Mouse (Mus musculus) neural tube, embryonic 13.5 days (tissue): ENCODE data around the gene Mtmr2. TPM values are rescaled to one million over a fixed set of nuclear protein-coding genes. Genes with fewer than 3 reads are reported as not detected.

Experiments
- ATAC-seq: fragments of 200-750 bp; cut with Nextera tagmentation; 2 replicates; pipeline ENCODE4 v1.8.0; 2017; ENCODE audit warnings: low read depth, mild to moderate bottlenecking, moderate TSS enrichment, moderate library complexity
- H3K27ac ChIP-seq: fragments of 300-500 bp; sonication (generic); replicated peaks from 2 replicates; pipeline ENCODE4 v1.5.1; 2015; ENCODE audit warnings: moderate library complexity, mild to moderate bottlenecking, inconsistent platforms
- H3K27me3 ChIP-seq: fragments of 300-500 bp; sonication (generic); 2 replicates; pipeline ENCODE4 v1.6.1; 2015; ENCODE audit warnings: mild to moderate bottlenecking, inconsistent platforms
- H3K36me3 ChIP-seq: fragments of 300-500 bp; sonication (generic); 2 replicates; pipeline ENCODE4 v1.6.1; 2015; ENCODE audit warnings: mild to moderate bottlenecking, inconsistent platforms
- H3K4me1 ChIP-seq: fragments of 300-500 bp; sonication (generic); replicated peaks from 2 replicates; pipeline ENCODE4 v1.6.1; 2015; ENCODE audit warnings: inconsistent platforms
- H3K4me2 ChIP-seq: fragments of 300-500 bp; sonication (generic); 2 replicates; pipeline ENCODE4 v1.6.1; 2015; ENCODE audit warnings: inconsistent platforms, mild to moderate bottlenecking, moderate library complexity
- H3K4me3 ChIP-seq: fragments of 300-500 bp; sonication (generic); 2 replicates; pipeline ENCODE4 v1.5.1; 2015; ENCODE audit warnings: mild to moderate bottlenecking, inconsistent platforms
- H3K9ac ChIP-seq: fragments of 300-500 bp; sonication (generic); 2 replicates; pipeline ENCODE4 v1.6.1; 2015; ENCODE audit warnings: moderate library complexity, mild to moderate bottlenecking, inconsistent platforms
- H3K9me3 ChIP-seq: fragments of 300-500 bp; sonication (generic); 2 replicates; pipeline ENCODE4 v1.6.1; 2016; ENCODE audit warnings: inconsistent platforms
- WGBS: fragments of 180-500 bp; shearing (Covaris S2); methylation state at CpG from one replicate; pipeline ENCODE4 v1.1.7; 2015; 5-methylcytosine and 5-hydroxymethylcytosine counted together
- polyA plus RNA-seq: library from polyadenylated mRNA; unstranded; fragments of >200 nt; fragmentation: Nextera tagmentation; extraction: Ambion mirVana; gene quantifications from 2 replicates; pipeline ENCODE4 v1.2.1, GENCODE M21; 2015

The Mtmr2 gene
- polyA plus RNA-seq, 1 experiment from 2014 or later = 56.5 TPM

GRCm38 (mm10) chr9:13818369-13818768, 70.2 kb downstream of the Mtmr2 start:
- Histone ChIP-seq H3K36me3 (peaks cover 67% of the 10 kb centered on the region), H3K27me3 (no peaks in the 10 kb centered on the region), H3K27ac (no peak overlapping the region), H3K9ac (no peak overlapping the region), H3K4me2 (no peak overlapping the region), H3K9me3 (no peaks in the 10 kb centered on the region), H3K4me3 (no peak overlapping the region), H3K4me1 (peaks cover 4% of the 10 kb centered on the region; the same call in 1 of the 2 replicates)
- ATAC-seq = no peak
- 87% methylated on average over 9 of the region's 9 CpGs for WGBS

GRCm38 (mm10) chr9:13820774-13821173, 72.6 kb downstream of the Mtmr2 start:
- ATAC-seq = no peak
- WGBS = 96% methylated on average over 3 of the region's 3 CpGs
- Histone ChIP-seq H3K9ac (no peak overlapping the region), H3K4me3 (no peak overlapping the region), H3K9me3 (no peaks in the 10 kb centered on the region), H3K4me1 (peaks cover 24% of the 10 kb centered on the region), H3K27me3 (no peaks in the 10 kb centered on the region), H3K36me3 (peaks cover 50% of the 10 kb centered on the region), H3K27ac (no peak overlapping the region), H3K4me2 (no peak overlapping the region)

- Histone ChIP-seq H3K36me3 (peaks cover 10% of the 10 kb centered on the region), H3K27me3 (no peaks in the 10 kb centered on the region), H3K9me3 (no peaks in the 10 kb centered on the region), H3K4me3 (peak overlapping the region; percentile 84), H3K9ac (peak overlapping the region; percentile 85), H3K27ac (peak overlapping the region; percentile 99), H3K4me1 (peaks cover 41% of the 10 kb centered on the region), H3K4me2 (peak overlapping the region; percentile 72)
- 7% methylated on average over 8 of the region's 8 CpGs for WGBS
- no peak for ATAC-seq
These were observed 77.7 kb downstream of the Mtmr2 start for GRCm38 (mm10) chr9:13825896-13826295.

- no peaks in the 10 kb centered on the region for H3K27me3 ChIP-seq
- under 1% methylated on average over 31 of the region's 31 CpGs for WGBS
- peak; percentile 13 for ATAC-seq
These were observed 78.2 kb downstream of the Mtmr2 start for GRCm38 (mm10) chr9:13826391-13826805.

GRCm38 (mm10) chr9:13826832-13827405, 78.7 kb downstream of the Mtmr2 start, which contains the start of gene Cep57:
Gene Cep57, minus strand, starts transcription at chr9:13827107.
- Histone ChIP-seq H3K27ac (peak within 1 kb of the TSS; percentile 99), H3K4me3 (peak within 1 kb of the TSS; percentile 84), H3K9ac (peak within 1 kb of the TSS; percentile 91), H3K36me3 (peaks cover 14% of the 10 kb centered on the region), H3K27me3 (no peaks in the 10 kb centered on the region), H3K4me2 (peak within 1 kb of the TSS; percentile 90), H3K4me1 (peaks cover 41% of the 10 kb centered on the region), H3K9me3 (no peaks in the 10 kb centered on the region)
- ATAC-seq = peak; percentile 95
- WGBS = 0% methylated on average over 44 of the region's 44 CpGs

More at GRCm38 (mm10) chr9:13826391-13826805, 78.2 kb downstream of the Mtmr2 start:
- Histone ChIP-seq H3K4me3 (peak overlapping the region; percentile 84), H3K4me1 (peaks cover 41% of the 10 kb centered on the region), H3K36me3 (peaks cover 10% of the 10 kb centered on the region), H3K9me3 (no peaks in the 10 kb centered on the region), H3K4me2 (peak overlapping the region; percentile 72), H3K9ac (peak overlapping the region; percentile 85), H3K27ac (peak overlapping the region; percentile 99)

GRCm38 (mm10) chr9:13827406-13828086, 79.3 kb downstream of the Mtmr2 start, which contains the start of gene Fam76b:
Gene Fam76b, plus strand, starts transcription at chr9:13827716.
- H3K4me2 ChIP-seq = peak within 1 kb of the TSS; percentile 90
- peak within 1 kb of the TSS; percentile 99 for H3K27ac ChIP-seq
- WGBS = under 1% methylated on average over 66 of the region's 67 CpGs
- peaks cover 40% of the 10 kb centered on the region for H3K4me1 ChIP-seq
- H3K4me3 ChIP-seq = peak within 1 kb of the TSS; percentile 84
- H3K9ac ChIP-seq = peak within 1 kb of the TSS; percentile 91
- peaks cover 21% of the 10 kb centered on the region for H3K36me3 ChIP-seq
- peak; percentile 95 for ATAC-seq
- H3K9me3 ChIP-seq = no peaks in the 10 kb centered on the region
- H3K27me3 ChIP-seq = no peaks in the 10 kb centered on the region

GRCm38 (mm10) chr9:13828087-13828441, 79.9 kb downstream of the Mtmr2 start:
- Histone ChIP-seq H3K27me3 (no peaks in the 10 kb centered on the region), H3K4me3 (peak overlapping the region; percentile 84), H3K27ac (peak overlapping the region; percentile 99), H3K36me3 (peaks cover 26% of the 10 kb centered on the region), H3K9me3 (no peaks in the 10 kb centered on the region), H3K4me2 (peak overlapping the region; percentile 90), H3K4me1 (peaks cover 37% of the 10 kb centered on the region), H3K9ac (peak overlapping the region; percentile 91)
- ATAC-seq = peak; percentile 30; the same call in 1 of the 2 replicates
- WGBS = under 1% methylated on average over 23 of the region's 23 CpGs

GRCm38 (mm10) chr9:13835256-13835655, 87.0 kb downstream of the Mtmr2 start:
- no peak for ATAC-seq
- no peak overlapping the region for H3K4me2 ChIP-seq
- no peak overlapping the region for H3K27ac ChIP-seq
- no peaks in the 10 kb centered on the region for H3K9me3 ChIP-seq
- H3K36me3 ChIP-seq = peaks cover 81% of the 10 kb centered on the region
- H3K9ac ChIP-seq = no peak overlapping the region
- peaks cover 3% of the 10 kb centered on the region; the same call in 1 of the 2 replicates for H3K4me1 ChIP-seq
- no peaks in the 10 kb centered on the region for H3K27me3 ChIP-seq
- H3K4me3 ChIP-seq = no peak overlapping the region
- WGBS = 91% methylated on average over 3 of the region's 3 CpGs

GRCm38 (mm10) chr9:13836726-13837125, 88.5 kb downstream of the Mtmr2 start:
- H3K9ac ChIP-seq = no peak overlapping the region
- peaks cover 83% of the 10 kb centered on the region for H3K36me3 ChIP-seq
- H3K4me1 ChIP-seq = no peaks in the 10 kb centered on the region
- H3K4me3 ChIP-seq = no peak overlapping the region
- no peak for ATAC-seq
- no peak overlapping the region for H3K4me2 ChIP-seq
- H3K27me3 ChIP-seq = no peaks in the 10 kb centered on the region
- no peak overlapping the region for H3K27ac ChIP-seq
- WGBS = 80% methylated on average over 2 of the region's 2 CpGs
- H3K9me3 ChIP-seq = no peaks in the 10 kb centered on the region

- Histone ChIP-seq H3K9ac (no peak overlapping the region), H3K9me3 (no peaks in the 10 kb centered on the region), H3K4me3 (no peak overlapping the region), H3K4me1 (no peaks in the 10 kb centered on the region), H3K27ac (no peak overlapping the region), H3K4me2 (no peak overlapping the region), H3K27me3 (no peaks in the 10 kb centered on the region), H3K36me3 (peaks cover 24% of the 10 kb centered on the region)
- 88% methylated on average over 3 of the region's 3 CpGs for WGBS
- no peak for ATAC-seq
These were observed 99.4 kb downstream of the Mtmr2 start for GRCm38 (mm10) chr9:13847591-13847990.

GRCm38 (mm10) chr9:13848481-13849480, 100.6 kb downstream of the Mtmr2 start:
- Histone ChIP-seq H3K9ac (no peak overlapping the region), H3K36me3 (peaks cover 17% of the 10 kb centered on the region), H3K4me2 (no peak overlapping the region), H3K9me3 (no peaks in the 10 kb centered on the region), H3K4me1 (no peaks in the 10 kb centered on the region), H3K4me3 (no peak overlapping the region), H3K27me3 (no peaks in the 10 kb centered on the region), H3K27ac (no peak overlapping the region)
- peak; percentile 53; the same call in 1 of the 2 replicates for ATAC-seq
- 83% methylated on average over 10 of the region's 10 CpGs for WGBS
